8 mouse cellular contexts compared by ENCODE assay signal in the genomic region with DNA sequence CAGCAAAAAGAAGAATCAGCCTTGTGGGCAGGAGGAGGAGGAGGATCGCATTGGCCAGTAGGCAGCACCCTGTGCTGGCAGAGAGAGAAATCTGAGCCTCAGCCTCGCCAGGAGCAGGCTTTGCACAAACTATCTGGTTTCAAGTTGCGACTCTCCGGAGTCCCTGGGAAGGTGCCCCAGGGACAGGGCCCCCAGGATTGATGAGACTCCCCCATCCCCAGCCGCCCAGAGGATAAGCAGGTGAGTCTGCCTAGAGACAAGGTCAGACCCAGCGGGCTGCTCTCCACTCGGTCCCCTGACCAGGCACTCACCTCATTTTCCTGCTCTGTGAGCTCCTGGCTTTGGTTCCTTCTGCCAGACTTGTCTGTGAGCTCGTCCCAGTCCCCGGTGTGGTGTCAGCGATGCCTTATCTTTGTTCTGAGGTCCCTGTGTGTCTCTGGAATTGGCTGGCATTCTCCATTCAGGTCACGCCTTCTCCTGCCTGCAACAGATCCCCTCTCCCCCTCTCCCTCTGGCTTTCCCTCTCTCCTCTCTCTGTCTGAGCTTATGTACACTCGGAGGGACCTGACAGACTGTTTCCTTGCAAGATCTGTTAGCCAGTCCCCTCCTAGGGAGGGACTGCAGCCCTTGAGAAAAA. TPM values are rescaled to one million over a fixed set of nuclear protein-coding genes. Genes with fewer than 3 reads are reported as not detected.
DNase-seq lines count a peak whose midpoint lies in the region; ATAC-seq and TF ChIP-seq lines count a peak whose summit lies in the region.

A gene (plus strand): TSS at position 57 of the 637 bp plus-strand sequence.
A gene (minus strand): TSS at position 581 of the 637 bp plus-strand sequence.

- H3K36me3 ChIP-seq in forebrain, embryonic 10.5 days (replicated peaks), result no peaks in the 10 kb centered on the region
- no peaks in the 10 kb centered on the region for H3K36me3 ChIP-seq in hindbrain, embryonic 11.5 days (ENCODE audit: control insufficient read depth, insufficient read depth, low read length)
- no peaks in the 10 kb centered on the region for H3K36me3 ChIP-seq in liver, embryonic 14.5 days (replicated peaks; ENCODE audit: control insufficient read depth, insufficient read depth, low read depth)

- H3K9ac ChIP-seq in hindbrain, embryonic 11.5 days (ENCODE audit: low read depth, low read length), result peak within 1 kb of the TSS; percentile 76
- H3K9ac ChIP-seq in liver, embryonic 14.5 days (replicated peaks), result peak within 1 kb of the TSS; percentile 24

- H3K4me2 ChIP-seq in hindbrain, embryonic 11.5 days (replicated peaks; ENCODE audit: low read depth, low read length), result peak within 1 kb of the TSS; percentile 78
- peak within 1 kb of the TSS; percentile 47 for H3K4me2 ChIP-seq in liver, embryonic 14.5 days (ENCODE audit: low read depth)

- no peak for DNase-seq in frontal cortex, postnatal 10 days (ENCODE audit: low spot score in 2 of 2)
- no peak for DNase-seq in Patski (ENCODE audit: low read depth, low spot score)
- peak; percentile 47 for DNase-seq in forebrain, embryonic 10.5 days (ENCODE audit: extremely low spot score, low spot score)
- peak; percentile 65 for DNase-seq in hindbrain, embryonic 11.5 days (ENCODE audit: low spot score)
- DNase-seq in liver, embryonic 14.5 days (ENCODE audit: low read depth in 3 of 3, low spot score in 3 of 3), result no peak
- DNase-seq in right cerebral cortex, postnatal 4 days, result peak; percentile 30

- POLR2A ChIA-PET in Patski (lab: Charles Lee), result interaction anchor here (1.0 kb wide), 1 partner anchor 23 kb away, joined by 3 read pairs; no protein-coding TSS in a partner anchor

- under 1% methylated on average over 12 of the region's 12 CpGs for WGBS in forebrain, embryonic 10.5 days
- 1% methylated on average over 12 of the region's 12 CpGs for WGBS in hindbrain, embryonic 11.5 days
- 7% methylated on average over 12 of the region's 12 CpGs for WGBS in liver, embryonic 14.5 days (ENCODE audit: insufficient replicate concordance)

- TF ChIP-seq EP300 in liver, embryonic 14.5 days (IDR thresholded peaks at IDR 0.05; ENCODE audit: low read depth), result no peak

- H3K4me1 ChIP-seq in forebrain, embryonic 10.5 days, result peaks cover 46% of the 10 kb centered on the region
- peaks cover 4% of the 10 kb centered on the region; the same call in 1 of the 2 replicates for H3K4me1 ChIP-seq in hindbrain, embryonic 11.5 days (replicated peaks; ENCODE audit: control insufficient read depth, insufficient read depth, low read length)
- peaks cover 0 to 22% of the 10 kb centered on the region in 2 experiments; a peak in 2 of 4 replicates for H3K4me1 ChIP-seq in liver, embryonic 14.5 days (replicated peaks; ENCODE audit: control insufficient read depth in 2 of 2, insufficient read depth in 2 of 2, low read length in 1 of 2)

- peak; percentile 71 for ATAC-seq in frontal cortex, adult (ENCODE audit: low TSS enrichment)
- ATAC-seq in Patski, result peak; percentile 75
- ATAC-seq in hindbrain, embryonic 11.5 days (ENCODE audit: low FRiP score), result peak; percentile 91
- ATAC-seq in liver, embryonic 14.5 days (ENCODE audit: insufficient read depth), result 0 out of 2 replicates have a peak, but pooled peaks have one; percentile 47
- no peak for ATAC-seq in erythroid progenitor cell, adult 5-6 weeks (replicated peaks; ENCODE audit: low FRiP score, poor library complexity, severe bottlenecking)

- no peaks in the 10 kb centered on the region for H3K9me3 ChIP-seq in forebrain, embryonic 10.5 days
- H3K9me3 ChIP-seq in hindbrain, embryonic 11.5 days (ENCODE audit: control insufficient read depth, low read length), result no peaks in the 10 kb centered on the region
- H3K9me3 ChIP-seq in liver, embryonic 14.5 days (ENCODE audit: control insufficient read depth, low read length), result no peaks in the 10 kb centered on the region

- in situ Hi-C loops in Patski (cut with MboI; ENCODE audit: low pct_unique_long_range_greater_than_20kb), result no loop called here

- peak within 1 kb of the TSS; percentile 54 for H3K4me3 ChIP-seq in forebrain, embryonic 10.5 days
- peak within 1 kb of the TSS; percentile 46 for H3K4me3 ChIP-seq in hindbrain, embryonic 11.5 days (ENCODE audit: low read depth, low read length)
- H3K4me3 ChIP-seq in liver, embryonic 14.5 days (ENCODE audit: insufficient read depth in 1 of 2, low read depth in 2 of 2, low read length in 2 of 2), result peak within 1 kb of the TSS; percentile 35 to 52

- CTCF ChIA-PET in Patski (lab: Charles Lee), result interaction anchor here (1.3 to 2.0 kb wide), 4 partner anchors 12 to 61 kb away, joined by 3 to 5 read pairs (median 4); no protein-coding TSS in a partner anchor

- no peaks in the 10 kb centered on the region for H3K27me3 ChIP-seq in Patski
- H3K27me3 ChIP-seq in forebrain, embryonic 10.5 days (ENCODE audit: poor library complexity, severe bottlenecking), result peaks cover 31% of the 10 kb centered on the region
- H3K27me3 ChIP-seq in hindbrain, embryonic 11.5 days (ENCODE audit: control insufficient read depth, insufficient read depth, low read length), result no peaks in the 10 kb centered on the region
- H3K27me3 ChIP-seq in liver, embryonic 14.5 days (ENCODE audit: control insufficient read depth, insufficient read depth, low read length), result no peaks in the 10 kb centered on the region

- peak within 1 kb of the TSS; percentile 86 for H3K27ac ChIP-seq in forebrain, embryonic 10.5 days
- H3K27ac ChIP-seq in hindbrain, embryonic 11.5 days (ENCODE audit: low read depth, low read length), result peak within 1 kb of the TSS; percentile 86
- H3K27ac ChIP-seq in liver, embryonic 14.5 days, result no peak within 1 kb of the TSS

- TF ChIP-seq CTCF in Patski (IDR thresholded peaks at IDR 0.05), result no peak
- no peak for TF ChIP-seq CTCF in liver, embryonic 14.5 days (IDR thresholded peaks at IDR 0.05; ENCODE audit: low read depth)

RNA-seq across cellular contexts. Expression of the first gene that starts in this region (rescaled TPM):
- 5.0 TPM for polyA plus RNA-seq in Patski (2021)
- 0.44 and 0.64 TPM in 2 replicates for polyA plus RNA-seq in forebrain, embryonic 10.5 days (2016; fragmentation: Nextera tagmentation; extraction: Ambion mirVana)
- 2.7 and 3.1 TPM in 2 replicates for polyA plus RNA-seq in hindbrain, embryonic 11.5 days (2014; fragmentation: Nextera tagmentation; extraction: Ambion mirVana)
- polyA plus RNA-seq in liver, embryonic 14.5 days (2012; rRNA removed), result 2.5 and 3.4 TPM in 2 replicates
- polyA plus RNA-seq in liver, embryonic 14.5 days (2014; fragmentation: Nextera tagmentation; extraction: Ambion mirVana), result 3.9 and 5.1 TPM in 2 replicates
- 11.9 and 16.3 TPM in 2 replicates for total RNA-seq in erythroid progenitor cell, adult 5-6 weeks (2015; ENCODE audit: low replicate concordance)
- total RNA-seq in erythroid progenitor cell, adult 5-6 weeks (2017; ENCODE audit: low replicate concordance), result 4.5 and 7.2 TPM in 2 replicates

RNA-seq across cellular contexts. Expression of the second gene that starts in this region (rescaled TPM):
- 81.4 TPM for polyA plus RNA-seq in Patski (2021)
- polyA plus RNA-seq in forebrain, embryonic 10.5 days (2016; fragmentation: Nextera tagmentation; extraction: Ambion mirVana), result 4.7 and 7.4 TPM in 2 replicates
- polyA plus RNA-seq in hindbrain, embryonic 11.5 days (2014; fragmentation: Nextera tagmentation; extraction: Ambion mirVana), result 21.6 and 24.4 TPM in 2 replicates
- polyA plus RNA-seq in liver, embryonic 14.5 days (2012; rRNA removed), result 11.9 and 12.4 TPM in 2 replicates
- 14.2 and 17.3 TPM in 2 replicates for polyA plus RNA-seq in liver, embryonic 14.5 days (2014; fragmentation: Nextera tagmentation; extraction: Ambion mirVana)
- total RNA-seq in erythroid progenitor cell, adult 5-6 weeks (2015; ENCODE audit: low replicate concordance), result not detected in 2 replicates
- not detected in 2 replicates for total RNA-seq in erythroid progenitor cell, adult 5-6 weeks (2017; ENCODE audit: low replicate concordance)

Comparison
In these comparisons a context has a peak if more than half of its experiments do, and no peak if none do; other contexts are left out.
1. DNase-seq: peak in forebrain, embryonic 10.5 days (single experiment), hindbrain, embryonic 11.5 days (single experiment) and right cerebral cortex, postnatal 4 days (single experiment); none in frontal cortex, postnatal 10 days (0 of 2), Patski (single experiment) and liver, embryonic 14.5 days (0 of 3).
2. Peak in every context shown above with its lines, with median percentiles within 50 percentile points of each other: H3K4me3 ChIP-seq.